Mouse (Mus musculus) heart, postnatal 0 days (tissue): ENCODE measurements at regions not wholly inside any gene's neighbourhood (a gene's known extent, or its start where the extent isn't known, plus 50 kb on each side); places are given as distances from the start of the nearest gene placed in this dataset.
A peak's percentile ranks its signal among the peaks of the same experiment; 100 is the strongest.
"Not testable (repeated sequence)": the region's sequence is repeated elsewhere in the genome, so short reads cannot be mapped to it uniquely, and the experiment has no call there.

Source experiments
- ATAC-seq: fragments of 200-750 bp; cut with Nextera tagmentation; 2 replicates; pipeline ENCODE4 v1.8.0; 2017; ENCODE audit warnings: low read depth, moderate number of reproducible peaks, moderate library complexity; ENCODE audit not compliant: insufficient read depth
- DNase-seq: peaks from one replicate; pipeline ENCODE4 v3.0.0-alpha.2; 2016; ENCODE audit warnings: low spot score
- H3K27ac ChIP-seq: fragments of 300-500 bp; sonication (generic); 2 replicates; pipeline ENCODE4 v1.5.1; 2014; ENCODE audit warnings: low read depth, mild to moderate bottlenecking
- H3K27me3 ChIP-seq: fragments of 300-500 bp; sonication (generic); 2 replicates; pipeline ENCODE4 v1.6.1; 2014; ENCODE audit warnings: low read length, mixed read lengths; ENCODE audit not compliant: control insufficient read depth, insufficient read depth
- H3K36me3 ChIP-seq: fragments of 300-500 bp; sonication (generic); replicated peaks from 2 replicates; pipeline ENCODE4 v1.6.1; 2014; ENCODE audit warnings: low read length, mixed read lengths; ENCODE audit not compliant: control insufficient read depth, insufficient read depth
- H3K4me1 ChIP-seq: fragments of 300-500 bp; sonication (generic); 2 replicates; pipeline ENCODE4 v1.6.1; 2014; ENCODE audit warnings: antibody characterized with exemption; ENCODE audit not compliant: control insufficient read depth, insufficient read depth
- H3K4me2 ChIP-seq: fragments of 300-500 bp; sonication (generic); 2 replicates; pipeline ENCODE4 v1.6.1; 2014; ENCODE audit warnings: low read depth, mild to moderate bottlenecking, low read length, moderate library complexity
- H3K4me3 ChIP-seq: fragments of 300-500 bp; sonication (generic); 2 replicates; pipeline ENCODE4 v1.5.1; 2014; ENCODE audit warnings: low read depth, low read length
- H3K9ac ChIP-seq: fragments of 300-500 bp; sonication (generic); replicated peaks from 2 replicates; pipeline ENCODE4 v1.6.1; 2014; ENCODE audit warnings: low read depth, low read length, mixed read lengths
- H3K9me3 ChIP-seq: fragments of 300-500 bp; sonication (generic); replicated peaks from 2 replicates; pipeline ENCODE4 v1.6.1; 2016; ENCODE audit warnings: low read length; ENCODE audit not compliant: control insufficient read depth
- CTCF ChIP-seq: IDR thresholded peaks from 2 replicates; pipeline ENCODE4 v1.5.1; 2016; ENCODE audit warnings: antibody characterized with exemption, control low read depth, low read depth
- EP300 ChIP-seq: IDR thresholded peaks from 2 replicates; pipeline ENCODE4 v1.6.1; 2016; ENCODE audit warnings: antibody characterized with exemption, low read depth
- WGBS: fragments of 180-500 bp; shearing (Covaris S2); extraction: QIAGEN DNeasy Blood & Tissue Kit; methylation state at CpG from one replicate; pipeline ENCODE4 v1.1.7; 2014; 5-methylcytosine and 5-hydroxymethylcytosine counted together

DNA sequence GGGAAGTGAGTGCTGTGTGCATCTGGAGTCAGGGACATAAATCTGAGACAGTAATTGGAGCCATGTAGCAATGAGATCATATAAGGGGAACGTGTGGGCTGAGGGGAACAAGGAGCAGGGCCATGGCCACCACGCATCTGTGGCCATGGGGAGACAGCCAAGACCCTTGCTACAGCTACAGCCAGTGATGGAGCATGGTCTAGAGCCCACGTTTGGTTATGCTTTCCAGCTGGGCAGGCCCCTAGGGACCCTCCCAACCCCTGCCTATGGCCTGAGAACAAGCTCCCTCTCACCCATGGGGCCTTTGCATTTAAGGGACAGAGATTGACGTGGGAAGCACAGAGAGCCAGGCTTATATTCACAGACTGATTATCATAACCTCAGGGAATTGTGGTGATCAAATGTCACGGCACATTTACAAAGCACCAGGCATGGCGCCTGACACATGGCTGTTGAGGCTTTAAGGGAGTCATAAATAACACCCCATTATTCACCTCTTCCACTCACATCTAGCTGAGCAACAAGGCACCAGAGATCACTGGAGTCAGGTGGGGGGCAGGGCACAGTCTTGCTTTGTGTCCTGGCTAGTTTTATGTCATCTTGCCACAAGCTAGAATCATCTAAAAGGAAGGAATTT is 118.8 kb downstream of the Ptpn20 start:
- no peak overlapping the region for H3K4me2 ChIP-seq
- no peaks in the 10 kb centered on the region for H3K4me1 ChIP-seq
- WGBS = 62% methylated on average over 6 of the region's 6 CpGs
- no peaks in the 10 kb centered on the region for H3K9me3 ChIP-seq
- DNase-seq (no peak), ATAC-seq (peak; percentile 30; the same call in 1 of the 2 replicates)
- TF ChIP-seq EP300 = no peak
- TF ChIP-seq CTCF = no peak
- H3K4me3 ChIP-seq = no peak overlapping the region
- H3K27ac ChIP-seq = no peak overlapping the region
- no peaks in the 10 kb centered on the region for H3K27me3 ChIP-seq
- H3K36me3 ChIP-seq = no peaks in the 10 kb centered on the region
- H3K9ac ChIP-seq = no peak overlapping the region

- no peaks in the 10 kb centered on the region for H3K36me3 ChIP-seq
- H3K27me3 ChIP-seq = no peaks in the 10 kb centered on the region
- H3K4me3 ChIP-seq = no peak overlapping the region
- H3K9ac ChIP-seq = no peak overlapping the region
- no peak overlapping the region for H3K27ac ChIP-seq
- TF ChIP-seq EP300 (no peak), CTCF (no peak)
- no peak for ATAC-seq
- no peaks in the 10 kb centered on the region for H3K4me1 ChIP-seq
- no peaks in the 10 kb centered on the region for H3K9me3 ChIP-seq
- DNase-seq = no peak
- H3K4me2 ChIP-seq = no peak overlapping the region
- 74% methylated on average over 4 of the region's 4 CpGs for WGBS
These were observed 119.3 kb downstream of the Ptpn20 start for GRCm38 (mm10) chr14:33708298-33708665.

GRCm38 (mm10) chr14:33712458-33712857 is 123.5 kb downstream of the Ptpn20 start:
- WGBS = 92% methylated on average over 1 of the region's 1 CpGs
- H3K4me2 ChIP-seq = no peak overlapping the region

GRCm38 (mm10) chr14:33719651-33720050 is 130.6 kb downstream of the Ptpn20 start:
- no peaks in the 10 kb centered on the region for H3K36me3 ChIP-seq
- no peaks in the 10 kb centered on the region for H3K9me3 ChIP-seq
- no peak overlapping the region for H3K4me2 ChIP-seq
- no peak overlapping the region for H3K9ac ChIP-seq
- TF ChIP-seq EP300 = no peak
- no peak for TF ChIP-seq CTCF
- ATAC-seq = no peak
- no peak for DNase-seq
- H3K27ac ChIP-seq = peak overlapping the region; percentile 35; the same call in 1 of the 2 replicates
- H3K4me3 ChIP-seq = no peak overlapping the region
- H3K27me3 ChIP-seq = no peaks in the 10 kb centered on the region
- WGBS = 55% methylated on average over 6 of the region's 6 CpGs
- no peaks in the 10 kb centered on the region for H3K4me1 ChIP-seq

More at GRCm38 (mm10) chr14:33712458-33712857, 123.5 kb downstream of the Ptpn20 start:
- TF ChIP-seq CTCF = no peak
- TF ChIP-seq EP300 = no peak
- no peaks in the 10 kb centered on the region for H3K36me3 ChIP-seq
- DNase-seq (no peak), ATAC-seq (no peak)
- H3K9me3 ChIP-seq = no peaks in the 10 kb centered on the region
- no peak overlapping the region for H3K9ac ChIP-seq
- no peaks in the 10 kb centered on the region for H3K4me1 ChIP-seq
- H3K27ac ChIP-seq = no peak overlapping the region
- no peak overlapping the region for H3K4me3 ChIP-seq
- H3K27me3 ChIP-seq = no peaks in the 10 kb centered on the region

- H3K4me3 ChIP-seq, H3K4me2 ChIP-seq, DNase-seq, H3K27ac ChIP-seq, H3K4me1 ChIP-seq, H3K9ac ChIP-seq, H3K36me3 ChIP-seq, H3K27me3 ChIP-seq, ATAC-seq, H3K9me3 ChIP-seq: not testable (repeated sequence)
- WGBS = 80% methylated on average over 5 of the region's 5 CpGs
These were observed 133.6 kb downstream of the Ptpn20 start for GRCm38 (mm10) chr14:33722379-33723145.

GRCm38 (mm10) chr14:33726500-33726899 is 137.5 kb downstream of the Ptpn20 start:
- ATAC-seq = no peak
- DNase-seq = no peak
- Histone ChIP-seq H3K4me3 (no peak overlapping the region), H3K9ac (no peak overlapping the region), H3K9me3 (no peaks in the 10 kb centered on the region), H3K4me1 (0 out of 2 replicates have a peak, but pooled peaks cover 3% of the 10 kb centered on the region), H3K4me2 (no peak overlapping the region), H3K27ac (no peak overlapping the region), H3K36me3 (no peaks in the 10 kb centered on the region), H3K27me3 (no peaks in the 10 kb centered on the region)
- 72% methylated on average over 10 of the region's 10 CpGs for WGBS
- TF ChIP-seq CTCF (no peak), EP300 (no peak)
